16 mouse cellular contexts compared by ENCODE assay signal in genomic region chr6:34664291-34664690, GRCm38 (mm10).
DNase-seq lines count a peak whose midpoint lies in the region; ATAC-seq and TF ChIP-seq lines count a peak whose summit lies in the region.
"Had no signal": no experiment of that assay in that cellular context is flagged by ENCODE, and none has a peak within 500 bp of the region (broad histone marks: within the 10 kb centered on the region; RNA-seq: fewer than 3 reads in every experiment).

No protein-coding gene starts in this region.

- H3K27me3 ChIP-seq in lung, embryonic 16.5 days (ENCODE audit: control insufficient read depth, insufficient read depth, low read depth, low read length) = no peaks in the 10 kb centered on the region
- H3K27me3 ChIP-seq: CH12.LX; embryonic facial prominence, embryonic 13.5 days had no signal

- no peak for TF ChIP-seq CTCF in lung, adult 2 months (IDR thresholded peaks at IDR 0.05; ENCODE audit: insufficient read depth, low read length)

- peaks cover 3% of the 10 kb centered on the region for H3K4me1 ChIP-seq in lung, embryonic 16.5 days (replicated peaks; ENCODE audit: control insufficient read depth, insufficient read depth, low read length)
- H3K4me1 ChIP-seq in lung, adult 2 months (ENCODE audit: control insufficient read depth, insufficient read depth, low read length) = peaks cover 6% of the 10 kb centered on the region; the same call in 1 of the 2 replicates

- peak; percentile 34; the same call in 1 of the 2 replicates for ATAC-seq in lung, embryonic 16.5 days (ENCODE audit: low read depth)
- ATAC-seq: forebrain, postnatal 0 days had no signal

- DNase-seq in heart, adult 11 months = peak; percentile 49
- no peak for DNase-seq in heart, adult 18-20 months
- DNase-seq in lung, adult 2 months = no peak
- DNase-seq in cerebellum, postnatal 25 days = peak; percentile 69 to 74
- no peak for DNase-seq in adrenal gland, postnatal 36 days
- DNase-seq in frontal cortex, postnatal 14 days (ENCODE audit: low spot score in 2 of 2) = no peak
- DNase-seq: adrenal gland, postnatal 14 days; forebrain, postnatal 0 days; kidney, adult 18-20 months; kidney, postnatal 14 days; retina, postnatal 1 day had no signal

- TF ChIP-seq POLR2A in lung, adult 2 months (IDR thresholded peaks at IDR 0.05; ENCODE audit: borderline replicate concordance, extremely low read depth, low read depth, low read length) = no peak

- 0 out of 2 replicates have a peak, but pooled peaks cover 2% of the 10 kb centered on the region for H3K36me3 ChIP-seq in lung, embryonic 16.5 days (ENCODE audit: control insufficient read depth, insufficient read depth, low read length)
- H3K36me3 ChIP-seq: midbrain, embryonic 10.5 days had no signal

- WGBS in lung, embryonic 16.5 days = 39% methylated on average over 4 of the region's 4 CpGs
- 40% methylated on average over 4 of the region's 4 CpGs for WGBS in lung, adult 2 months

- no peak overlapping the region for H3K4me3 ChIP-seq in lung, embryonic 16.5 days (ENCODE audit: low read length)
- H3K4me3 ChIP-seq in lung, adult 2 months (replicated peaks; ENCODE audit: extremely low read depth, low read depth, low read length) = no peak overlapping the region
- H3K4me3 ChIP-seq: embryonic facial prominence, embryonic 13.5 days; midbrain, embryonic 10.5 days had no signal

- H3K9me3 ChIP-seq in lung, embryonic 16.5 days (ENCODE audit: control insufficient read depth, low read length) = peaks cover 3% of the 10 kb centered on the region; the same call in 1 of the 2 replicates
- H3K9me3 ChIP-seq: embryonic facial prominence, embryonic 13.5 days; midbrain, embryonic 10.5 days had no signal

- H3K4me2 ChIP-seq in lung, embryonic 16.5 days (ENCODE audit: low read depth, low read length) = no peak overlapping the region
- H3K4me2 ChIP-seq: embryonic facial prominence, embryonic 13.5 days had no signal

- H3K27ac ChIP-seq in lung, embryonic 16.5 days (ENCODE audit: low read length) = 0 out of 2 replicates have a peak overlapping the region, but pooled peaks have one; percentile 10
- H3K27ac ChIP-seq: embryonic facial prominence, embryonic 13.5 days; midbrain, embryonic 10.5 days; stomach, postnatal 0 days had no signal

- H3K9ac ChIP-seq in lung, embryonic 16.5 days (ENCODE audit: low read length) = no peak overlapping the region
- H3K9ac ChIP-seq: embryonic facial prominence, embryonic 13.5 days; forebrain, postnatal 0 days had no signal

Comparison
In these comparisons a context has a peak if more than half of its experiments do, and no peak if none do; other contexts are left out.
1. DNase-seq: peak in heart, adult 11 months (single experiment) and cerebellum, postnatal 25 days (2 of 2); none in heart, adult 18-20 months (0 of 2), lung, adult 2 months (single experiment), adrenal gland, postnatal 36 days (0 of 2) and frontal cortex, postnatal 14 days (0 of 2).